Mouse (Mus musculus): Measurements from ENCODE around the gene Dmrtc2.
"Not testable (repeated sequence)": the region's sequence is repeated elsewhere in the genome, so short reads cannot be mapped to it uniquely, and the experiment has no call there.

Gene Dmrtc2

GRCm38 (mm10) chr7:24869532-24870165, at the start of gene Dmrtc2, which contains the start of gene Lypd4:
Dmrtc2 (plus strand) TSS chr7:24870057.
Lypd4 (minus strand) TSS chr7:24869941.
- DNase-seq (ENCODE audit: low read depth in 1 of 2, low spot score in 2 of 2) = no peak

GRCm38 (mm10) chr7:24824452-24824851, 45.4 kb upstream of the Dmrtc2 start:
- no peak for DNase-seq (ENCODE audit: low read depth in 1 of 2, low spot score in 2 of 2)

- DNase-seq (ENCODE audit: low read depth in 1 of 2, low spot score in 2 of 2) = no peak
Measured at GRCm38 (mm10) chr7:24827181-24827580, 42.7 kb upstream of the Dmrtc2 start.

GRCm38 (mm10) chr7:24838732-24839409, 31.0 kb upstream of the Dmrtc2 start:
- not testable (repeated sequence) for DNase-seq (ENCODE audit: low read depth in 1 of 2, low spot score in 2 of 2)

- no peak for DNase-seq (ENCODE audit: low read depth in 1 of 2, low spot score in 2 of 2)
Measured at GRCm38 (mm10) chr7:24839410-24839808, 30.4 kb upstream of the Dmrtc2 start.

- no peak for DNase-seq (ENCODE audit: low read depth in 1 of 2, low spot score in 2 of 2)
Measured at GRCm38 (mm10) chr7:24840331-24840730, 29.5 kb upstream of the Dmrtc2 start.

- no peak for DNase-seq (ENCODE audit: low read depth in 1 of 2, low spot score in 2 of 2)
Measured at GRCm38 (mm10) chr7:24841009-24841408, 28.8 kb upstream of the Dmrtc2 start.

- DNase-seq (ENCODE audit: low read depth in 1 of 2, low spot score in 2 of 2) = no peak
Measured at GRCm38 (mm10) chr7:24844144-24844543, 25.7 kb upstream of the Dmrtc2 start.

- no peak for DNase-seq (ENCODE audit: low read depth in 1 of 2, low spot score in 2 of 2)
Measured at GRCm38 (mm10) chr7:24845181-24845580, 24.7 kb upstream of the Dmrtc2 start.

- no peak for DNase-seq (ENCODE audit: low read depth in 1 of 2, low spot score in 2 of 2)
Measured at GRCm38 (mm10) chr7:24845713-24846112, 24.1 kb upstream of the Dmrtc2 start.

GRCm38 (mm10) chr7:24846576-24846975, 23.3 kb upstream of the Dmrtc2 start:
- DNase-seq (ENCODE audit: low read depth in 1 of 2, low spot score in 2 of 2) = not testable (repeated sequence)

GRCm38 (mm10) chr7:24850162-24850561, 19.7 kb upstream of the Dmrtc2 start:
- no peak for DNase-seq (ENCODE audit: low read depth in 1 of 2, low spot score in 2 of 2)

GRCm38 (mm10) chr7:24850899-24851303, 19.0 kb upstream of the Dmrtc2 start:
- no peak for DNase-seq (ENCODE audit: low read depth in 1 of 2, low spot score in 2 of 2)

- no peak for DNase-seq (ENCODE audit: low read depth in 1 of 2, low spot score in 2 of 2)
Measured at GRCm38 (mm10) chr7:24851596-24852325, 18.1 kb upstream of the Dmrtc2 start.

GRCm38 (mm10) chr7:24852557-24853232, 17.2 kb upstream of the Dmrtc2 start:
- DNase-seq (ENCODE audit: low read depth in 1 of 2, low spot score in 2 of 2) = no peak

- DNase-seq (ENCODE audit: low read depth in 1 of 2, low spot score in 2 of 2) = no peak
Measured at GRCm38 (mm10) chr7:24853233-24853563, 16.7 kb upstream of the Dmrtc2 start.

GRCm38 (mm10) chr7:24853695-24854094, 16.2 kb upstream of the Dmrtc2 start:
- DNase-seq (ENCODE audit: low read depth in 1 of 2, low spot score in 2 of 2) = no peak

- peak in 1 of 2 experiments; percentile 16 for DNase-seq (ENCODE audit: low read depth in 1 of 2, low spot score in 2 of 2)
Measured at GRCm38 (mm10) chr7:24856460-24857120, 13.3 kb upstream of the Dmrtc2 start.

- DNase-seq (ENCODE audit: low read depth in 1 of 2, low spot score in 2 of 2) = no peak
Measured at GRCm38 (mm10) chr7:24859234-24859633, 10.6 kb upstream of the Dmrtc2 start.

- DNase-seq (ENCODE audit: low read depth in 1 of 2, low spot score in 2 of 2) = no peak
Measured at GRCm38 (mm10) chr7:24861913-24862312, 7.9 kb upstream of the Dmrtc2 start, which contains the start of gene Gm9844. Gm9844 (plus strand) TSS chr7:24862213.

GRCm38 (mm10) chr7:24862853-24863252, 7.0 kb upstream of the Dmrtc2 start:
- no peak for DNase-seq (ENCODE audit: low read depth in 1 of 2, low spot score in 2 of 2)
